Mouse (Mus musculus) liver, postnatal 0 days (tissue): ENCODE data around the gene Chp2. TPM values are rescaled to one million over a fixed set of nuclear protein-coding genes. Genes with fewer than 3 reads are reported as not detected.

ENCODE experiments used
- ATAC-seq: fragments of 200-750 bp; cut with Nextera tagmentation; 2 replicates; pipeline ENCODE4 v1.8.0; 2017; ENCODE audit warnings: mild to moderate bottlenecking, moderate library complexity
- DNase-seq: peaks from one replicate; pipeline ENCODE4 v3.0.0-alpha.2; 2016
- H3K27ac ChIP-seq: fragments of 300-500 bp; sonication (generic); 2 replicates; pipeline ENCODE4 v1.5.1; 2014; ENCODE audit warnings: antibody characterized with exemption, moderate library complexity, mild to moderate bottlenecking, low read depth
- H3K27me3 ChIP-seq: fragments of 300-500 bp; sonication (generic); 2 replicates; pipeline ENCODE4 v1.6.1; 2014; ENCODE audit warnings: low read length, control low read depth, mixed read lengths; ENCODE audit not compliant: insufficient read depth
- H3K36me3 ChIP-seq: fragments of 300-500 bp; sonication (generic); replicated peaks from 2 replicates; pipeline ENCODE4 v1.6.1; 2014; ENCODE audit warnings: mild to moderate bottlenecking, control low read depth, low read length, moderate library complexity, mixed read lengths; ENCODE audit not compliant: insufficient read depth
- H3K4me1 ChIP-seq: fragments of 300-500 bp; sonication (generic); 2 replicates; pipeline ENCODE4 v1.6.1; 2014; ENCODE audit warnings: antibody characterized with exemption, mild to moderate bottlenecking, control low read depth; ENCODE audit not compliant: insufficient read depth
- H3K4me2 ChIP-seq: fragments of 300-500 bp; sonication (generic); 2 replicates; pipeline ENCODE4 v1.6.1; 2014; ENCODE audit warnings: low read depth, mild to moderate bottlenecking, low read length, moderate library complexity, mixed read lengths
- H3K4me3 ChIP-seq: fragments of 300-500 bp; sonication (generic); 2 replicates; pipeline ENCODE4 v1.5.1; 2014; ENCODE audit warnings: low read depth, low read length
- H3K9ac ChIP-seq: fragments of 300-500 bp; sonication (generic); replicated peaks from 2 replicates; pipeline ENCODE4 v1.6.1; 2014; ENCODE audit warnings: mild to moderate bottlenecking, moderate library complexity
- H3K9me3 ChIP-seq: fragments of 300-500 bp; sonication (generic); 2 replicates; pipeline ENCODE4 v1.6.1; 2016; ENCODE audit warnings: mild to moderate bottlenecking, control low read depth, low read length, mixed read lengths
- CTCF ChIP-seq: sonication (generic); IDR thresholded peaks from 2 replicates; pipeline ENCODE4 v1.5.1; 2016; ENCODE audit warnings: antibody characterized with exemption, low read depth
- EP300 ChIP-seq: IDR thresholded peaks from 2 replicates; pipeline ENCODE4 v1.6.1; 2016; ENCODE audit warnings: antibody characterized with exemption, low read depth, mild to moderate bottlenecking
- WGBS: fragments of 180-500 bp; shearing (Covaris S2); extraction: QIAGEN DNeasy Blood & Tissue Kit; methylation state at CpG from one replicate; pipeline ENCODE4 v1.1.7; 2014; ENCODE audit not compliant: insufficient replicate concordance; 5-methylcytosine and 5-hydroxymethylcytosine counted together
- polyA plus RNA-seq: library from polyadenylated mRNA; unstranded; fragments of >200 nt; fragmentation: Nextera tagmentation; extraction: Ambion mirVana; gene quantifications from 2 replicates; pipeline ENCODE4 v1.2.1, GENCODE M21; 2015

The Chp2 gene
- polyA plus RNA-seq, 1 experiment from 2014 or later: 2.1 TPM

GRCm38 (mm10) chr7:122191097-122191496 lies 28.2 kb upstream of the Chp2 start:
- no peak overlapping the region for H3K27ac ChIP-seq
- no peaks in the 10 kb centered on the region for H3K27me3 ChIP-seq
- DNase-seq (no peak), ATAC-seq (no peak)
- H3K9ac ChIP-seq: no peak overlapping the region
- no peaks in the 10 kb centered on the region for H3K9me3 ChIP-seq
- 74% methylated on average over 10 of the region's 10 CpGs for WGBS
- no peak overlapping the region for H3K4me3 ChIP-seq
- no peak overlapping the region for H3K4me2 ChIP-seq
- no peaks in the 10 kb centered on the region for H3K36me3 ChIP-seq
- TF ChIP-seq EP300 (no peak), CTCF (no peak)
- no peaks in the 10 kb centered on the region for H3K4me1 ChIP-seq

- Histone ChIP-seq H3K4me2 (no peak overlapping the region), H3K9me3 (no peaks in the 10 kb centered on the region), H3K27me3 (no peaks in the 10 kb centered on the region), H3K4me3 (no peak overlapping the region), H3K27ac (no peak overlapping the region), H3K9ac (no peak overlapping the region), H3K4me1 (no peaks in the 10 kb centered on the region), H3K36me3 (no peaks in the 10 kb centered on the region)
- DNase-seq (no peak), ATAC-seq (no peak)
- TF ChIP-seq CTCF (peak; percentile 26; the same call in 1 of the 2 replicates), EP300 (no peak)
Observed at GRCm38 (mm10) chr7:122193919-122194318, 25.4 kb upstream of the Chp2 start.

GRCm38 (mm10) chr7:122196771-122197170 lies 22.5 kb upstream of the Chp2 start:
- Histone ChIP-seq H3K4me3 (no peak overlapping the region), H3K9me3 (no peaks in the 10 kb centered on the region), H3K4me2 (no peak overlapping the region), H3K9ac (no peak overlapping the region), H3K4me1 (peaks cover 3% of the 10 kb centered on the region; the same call in 1 of the 2 replicates), H3K36me3 (no peaks in the 10 kb centered on the region), H3K27me3 (no peaks in the 10 kb centered on the region), H3K27ac (no peak overlapping the region)
- peak; percentile 91 for ATAC-seq
- peak; percentile 26 for DNase-seq
- 51% methylated on average over 9 of the region's 9 CpGs for WGBS
- TF ChIP-seq EP300 (no peak), CTCF (no peak)

GRCm38 (mm10) chr7:122197306-122197705 lies 22.0 kb upstream of the Chp2 start:
- Histone ChIP-seq H3K36me3 (no peaks in the 10 kb centered on the region), H3K27ac (no peak overlapping the region), H3K9me3 (no peaks in the 10 kb centered on the region), H3K27me3 (no peaks in the 10 kb centered on the region), H3K4me3 (no peak overlapping the region), H3K4me1 (peaks cover 3% of the 10 kb centered on the region; the same call in 1 of the 2 replicates), H3K9ac (no peak overlapping the region), H3K4me2 (no peak overlapping the region)
- TF ChIP-seq EP300 (no peak), CTCF (peak; percentile 87)
- ATAC-seq (peak; percentile 39), DNase-seq (peak; percentile 59)
- WGBS: 27% methylated on average over 4 of the region's 4 CpGs

GRCm38 (mm10) chr7:122199296-122199695 lies 20.0 kb upstream of the Chp2 start:
- no peak overlapping the region for H3K4me3 ChIP-seq
- H3K4me2 ChIP-seq: no peak overlapping the region
- H3K36me3 ChIP-seq: no peaks in the 10 kb centered on the region
- H3K4me1 ChIP-seq: peaks cover 3% of the 10 kb centered on the region; the same call in 1 of the 2 replicates
- H3K9me3 ChIP-seq: no peaks in the 10 kb centered on the region
- ATAC-seq (no peak), DNase-seq (no peak)
- H3K9ac ChIP-seq: no peak overlapping the region
- 19% methylated on average over 5 of the region's 5 CpGs for WGBS
- no peak overlapping the region for H3K27ac ChIP-seq
- no peak for TF ChIP-seq EP300
- peak; percentile 85 for TF ChIP-seq CTCF
- no peaks in the 10 kb centered on the region for H3K27me3 ChIP-seq

- no peak for DNase-seq
- Histone ChIP-seq H3K27ac (no peak overlapping the region), H3K9me3 (no peaks in the 10 kb centered on the region), H3K9ac (no peak overlapping the region), H3K36me3 (no peaks in the 10 kb centered on the region), H3K4me1 (peaks cover 3% of the 10 kb centered on the region; the same call in 1 of the 2 replicates), H3K4me2 (no peak overlapping the region), H3K27me3 (no peaks in the 10 kb centered on the region), H3K4me3 (no peak overlapping the region)
- no peak for TF ChIP-seq CTCF
- no peak for TF ChIP-seq EP300
- no peak for ATAC-seq
- WGBS: 38% methylated on average over 2 of the region's 2 CpGs
Observed at GRCm38 (mm10) chr7:122203936-122204335, 15.4 kb upstream of the Chp2 start.

GRCm38 (mm10) chr7:122206121-122206520 lies 13.2 kb upstream of the Chp2 start:
- no peaks in the 10 kb centered on the region for H3K36me3 ChIP-seq
- ATAC-seq: no peak
- H3K9me3 ChIP-seq: no peaks in the 10 kb centered on the region
- H3K4me1 ChIP-seq: no peaks in the 10 kb centered on the region
- no peaks in the 10 kb centered on the region for H3K27me3 ChIP-seq
- no peak overlapping the region for H3K4me3 ChIP-seq
- DNase-seq: no peak
- H3K27ac ChIP-seq: no peak overlapping the region
- no peak for TF ChIP-seq CTCF
- no peak for TF ChIP-seq EP300
- no peak overlapping the region for H3K4me2 ChIP-seq
- WGBS: 69% methylated on average over 2 of the region's 2 CpGs
- H3K9ac ChIP-seq: no peak overlapping the region
